Mouse (Mus musculus) midbrain, embryonic 12.5 days (tissue): ENCODE results near the gene Olfr692. TPM values are rescaled to one million over a fixed set of nuclear protein-coding genes. Genes with fewer than 3 reads are reported as not detected.

Experiments used
- ATAC-seq: fragments of 200-750 bp; cut with Nextera tagmentation; 2 replicates; pipeline ENCODE4 v1.8.0; 2017; ENCODE audit warnings: low read depth, moderate TSS enrichment, moderate library complexity; ENCODE audit not compliant: low FRiP score
- H3K27ac ChIP-seq: fragments of 300-500 bp; sonication (generic); replicated peaks from 2 replicates; pipeline ENCODE4 v1.5.1; 2016; ENCODE audit warnings: mild to moderate bottlenecking
- H3K27me3 ChIP-seq: fragments of 300-500 bp; sonication (generic); 2 replicates; pipeline ENCODE4 v1.6.1; 2016; ENCODE audit warnings: mild to moderate bottlenecking
- H3K36me3 ChIP-seq: fragments of 300-500 bp; sonication (generic); 2 replicates; pipeline ENCODE4 v1.6.1; 2016
- H3K4me1 ChIP-seq: fragments of 300-500 bp; sonication (generic); 2 replicates; pipeline ENCODE4 v1.6.1; 2016
- H3K4me2 ChIP-seq: fragments of 300-500 bp; sonication (generic); replicated peaks from 2 replicates; pipeline ENCODE4 v1.6.1; 2016; ENCODE audit warnings: mild to moderate bottlenecking, moderate library complexity
- H3K4me3 ChIP-seq: fragments of 300-500 bp; sonication (generic); 2 replicates; pipeline ENCODE4 v1.5.1; 2016; ENCODE audit warnings: mild to moderate bottlenecking
- H3K9ac ChIP-seq: fragments of 300-500 bp; sonication (generic); replicated peaks from 2 replicates; pipeline ENCODE4 v1.6.1; 2016; ENCODE audit warnings: mild to moderate bottlenecking, moderate library complexity
- H3K9me3 ChIP-seq: fragments of 300-500 bp; sonication (generic); 2 replicates; pipeline ENCODE4 v1.6.1; 2016; ENCODE audit warnings: mild to moderate bottlenecking
- WGBS: fragments of 180-500 bp; shearing (Covaris S2); methylation state at CpG from one replicate; pipeline ENCODE4 v1.1.7; 2016; 5-methylcytosine and 5-hydroxymethylcytosine counted together
- polyA plus RNA-seq: library from polyadenylated mRNA; unstranded; fragments of >200 nt; fragmentation: Nextera tagmentation; extraction: Ambion mirVana; gene quantifications from 2 replicates; pipeline ENCODE4 v1.2.1, GENCODE M21; 2016

The Olfr692 gene
- polyA plus RNA-seq, 1 experiment from 2014 or later = not detected

DNA sequence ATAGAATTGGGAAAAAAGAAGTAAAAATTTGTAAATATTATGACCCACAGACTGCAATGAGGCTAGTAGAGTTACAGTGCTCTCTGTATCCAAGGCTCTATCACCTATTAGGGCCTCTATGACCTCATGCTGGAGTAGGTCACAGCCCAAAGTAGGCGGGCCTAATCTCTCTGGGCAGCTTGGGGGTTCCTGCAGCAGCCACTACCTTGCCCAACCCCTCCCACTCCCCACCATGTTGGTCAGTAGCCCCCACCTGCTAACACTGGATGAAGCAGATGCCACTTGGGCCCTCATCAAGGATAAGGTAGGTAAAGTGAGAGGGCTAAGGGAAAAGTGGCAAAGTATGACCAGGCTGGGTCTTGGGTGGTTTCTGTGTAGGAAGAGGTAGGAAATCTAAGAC lies 6.8 kb downstream of the Olfr692 start, which contains the start of gene Gm5901:
Gene Gm5901, plus strand, starts transcription at position 173 of the 400 bp plus-strand sequence.
- H3K27ac ChIP-seq = no peak within 1 kb of the TSS
- H3K9ac ChIP-seq = no peak within 1 kb of the TSS
- H3K36me3 ChIP-seq = peaks cover 51% of the 10 kb centered on the region
- no peaks in the 10 kb centered on the region for H3K9me3 ChIP-seq
- H3K4me2 ChIP-seq = no peak within 1 kb of the TSS
- ATAC-seq = no peak
- no peak within 1 kb of the TSS for H3K4me3 ChIP-seq
- no peaks in the 10 kb centered on the region for H3K4me1 ChIP-seq
- no peaks in the 10 kb centered on the region for H3K27me3 ChIP-seq
- 93% methylated on average over 1 of the region's 1 CpGs for WGBS

DNA sequence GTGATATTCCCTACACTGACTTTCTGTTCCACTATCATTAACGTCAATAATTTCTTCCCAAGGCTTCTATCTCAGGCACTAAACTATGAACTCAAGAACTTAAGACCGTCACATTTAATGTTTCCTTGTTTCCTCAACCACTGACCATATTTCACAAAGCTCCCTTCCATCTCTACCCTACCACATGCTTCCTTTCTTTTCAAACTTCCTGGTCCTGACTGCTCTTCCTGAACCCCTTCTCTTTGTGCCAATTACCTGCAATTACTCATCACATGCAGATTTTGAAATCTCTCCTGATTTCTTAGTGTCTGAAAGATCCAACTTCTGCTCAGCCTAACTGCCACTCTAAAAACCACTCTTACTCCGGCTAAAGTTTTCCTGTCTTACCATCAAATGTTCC lies 12.3 kb downstream of the Olfr692 start:
- Histone ChIP-seq H3K4me2 (no peak overlapping the region), H3K4me3 (no peak overlapping the region), H3K27me3 (no peaks in the 10 kb centered on the region), H3K36me3 (peaks cover 82% of the 10 kb centered on the region), H3K9me3 (no peaks in the 10 kb centered on the region), H3K27ac (no peak overlapping the region), H3K9ac (no peak overlapping the region), H3K4me1 (no peaks in the 10 kb centered on the region)
- 96% methylated on average over 3 of the region's 3 CpGs for WGBS
- ATAC-seq = no peak

DNA sequence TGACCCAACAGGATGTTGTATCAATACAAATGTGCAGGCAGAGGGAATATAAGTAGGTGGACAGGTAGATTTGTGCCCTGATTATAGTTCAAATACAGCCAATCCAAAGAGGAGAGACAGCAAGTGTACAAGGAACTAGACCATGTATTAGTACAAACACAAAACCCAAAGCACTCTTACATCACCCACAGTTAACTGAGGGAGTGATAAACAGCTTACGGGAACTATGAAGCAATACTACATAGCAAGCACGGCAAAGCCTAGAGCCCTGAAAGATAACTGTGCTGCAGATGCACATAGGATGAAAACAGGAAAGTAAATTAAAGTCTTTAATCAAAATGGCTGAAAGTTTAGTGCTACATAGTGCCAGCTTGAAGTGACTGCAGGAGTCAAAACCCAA lies 19.7 kb downstream of the Olfr692 start:
- H3K27me3 ChIP-seq = no peaks in the 10 kb centered on the region
- no peak overlapping the region for H3K4me2 ChIP-seq
- peaks cover 70% of the 10 kb centered on the region for H3K36me3 ChIP-seq
- H3K4me1 ChIP-seq = no peaks in the 10 kb centered on the region
- H3K4me3 ChIP-seq = no peak overlapping the region
- 93% methylated on average over 2 of the region's 2 CpGs for WGBS
- H3K27ac ChIP-seq = no peak overlapping the region
- H3K9ac ChIP-seq = no peak overlapping the region
- ATAC-seq = no peak
- no peaks in the 10 kb centered on the region for H3K9me3 ChIP-seq

DNA sequence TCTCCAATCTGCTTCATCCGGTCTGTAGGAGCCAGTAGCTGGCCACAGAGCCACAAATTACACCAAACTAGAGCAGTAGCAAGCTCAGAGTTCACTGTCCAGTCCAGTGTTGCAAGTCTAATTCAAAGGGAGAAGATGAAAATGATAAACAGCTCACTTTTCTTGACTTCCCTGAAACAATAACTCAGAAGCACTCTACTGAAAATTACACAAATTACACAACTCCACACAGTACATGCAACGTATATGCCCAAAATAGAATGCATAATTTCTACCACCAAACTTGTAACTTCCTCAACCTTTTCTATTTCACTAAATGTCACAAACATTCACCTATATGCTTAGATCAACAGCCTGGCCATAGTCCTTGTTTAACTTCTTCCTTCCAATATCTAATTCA lies 22.2 kb downstream of the Olfr692 start:
- Histone ChIP-seq H3K4me1 (no peaks in the 10 kb centered on the region), H3K9ac (no peak overlapping the region), H3K27ac (no peak overlapping the region), H3K9me3 (no peaks in the 10 kb centered on the region), H3K4me2 (no peak overlapping the region), H3K4me3 (no peak overlapping the region), H3K36me3 (peaks cover 45% of the 10 kb centered on the region), H3K27me3 (no peaks in the 10 kb centered on the region)
- no peak for ATAC-seq
- 93% methylated on average over 2 of the region's 2 CpGs for WGBS

DNA sequence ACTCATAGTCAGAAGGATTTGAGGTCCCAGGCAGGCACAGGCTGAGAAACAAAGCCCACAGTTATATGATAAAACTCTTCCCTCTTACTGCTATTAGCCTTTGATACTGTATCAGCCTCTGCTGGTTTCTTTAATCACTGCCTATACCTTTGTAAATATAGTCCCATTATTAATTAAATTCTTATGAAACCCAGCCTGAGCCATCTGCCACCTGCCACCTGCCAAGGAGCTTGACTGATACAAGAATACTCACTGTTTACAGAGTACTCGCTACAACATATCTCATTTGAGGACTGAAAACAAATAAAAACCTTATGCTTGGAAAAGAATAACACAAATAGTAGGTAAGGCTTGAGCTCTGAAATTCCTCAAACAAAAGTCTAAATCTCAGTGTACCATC lies 26.6 kb downstream of the Olfr692 start:
- H3K27ac ChIP-seq = no peak overlapping the region
- H3K36me3 ChIP-seq = peaks cover 6% of the 10 kb centered on the region
- no peak overlapping the region for H3K4me3 ChIP-seq
- H3K27me3 ChIP-seq = no peaks in the 10 kb centered on the region
- H3K4me2 ChIP-seq = no peak overlapping the region
- H3K9me3 ChIP-seq = no peaks in the 10 kb centered on the region
- H3K9ac ChIP-seq = no peak overlapping the region
- peaks cover 8% of the 10 kb centered on the region for H3K4me1 ChIP-seq
- no peak for ATAC-seq
- 82% methylated on average over 1 of the region's 1 CpGs for WGBS

DNA sequence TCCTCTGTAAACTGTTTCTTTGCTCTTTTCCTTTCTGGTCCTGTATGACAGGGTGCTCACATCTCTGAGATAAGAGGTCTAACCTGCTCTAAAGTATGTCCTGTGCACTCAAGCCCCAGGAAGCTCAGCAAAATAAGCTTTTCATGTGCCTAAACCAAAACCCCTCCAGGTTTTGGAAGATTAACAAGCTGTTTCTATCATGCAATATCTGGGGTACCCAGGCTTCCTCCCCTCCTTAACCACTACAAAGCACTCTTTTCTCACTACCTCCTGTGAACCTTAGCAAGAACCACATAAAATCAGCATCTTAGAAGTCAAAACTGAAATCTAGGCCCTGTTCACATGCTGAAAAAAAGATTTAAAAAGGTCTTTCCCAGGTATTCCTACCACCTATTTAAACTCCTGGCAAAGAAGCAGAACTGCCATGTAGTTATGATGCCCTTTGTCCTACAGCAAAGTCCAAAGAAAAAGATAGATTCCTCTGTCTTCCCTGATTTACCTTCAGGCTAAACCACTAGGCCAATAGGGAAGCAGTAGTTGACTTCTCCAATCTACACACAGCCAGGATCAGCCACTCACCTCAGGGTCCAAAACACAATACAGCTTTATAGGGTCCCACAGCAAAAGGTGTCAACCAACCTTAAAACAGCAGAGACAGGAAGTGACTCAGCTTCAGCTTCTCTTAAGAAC lies 27.2 kb downstream of the Olfr692 start:
- H3K27me3 ChIP-seq = no peaks in the 10 kb centered on the region
- no peaks in the 10 kb centered on the region for H3K36me3 ChIP-seq
- no peak overlapping the region for H3K27ac ChIP-seq
- H3K4me1 ChIP-seq = peaks cover 8% of the 10 kb centered on the region
- ATAC-seq = no peak
- no peak overlapping the region for H3K4me3 ChIP-seq
- no peaks in the 10 kb centered on the region for H3K9me3 ChIP-seq
- no peak overlapping the region for H3K9ac ChIP-seq
- H3K4me2 ChIP-seq = no peak overlapping the region

DNA sequence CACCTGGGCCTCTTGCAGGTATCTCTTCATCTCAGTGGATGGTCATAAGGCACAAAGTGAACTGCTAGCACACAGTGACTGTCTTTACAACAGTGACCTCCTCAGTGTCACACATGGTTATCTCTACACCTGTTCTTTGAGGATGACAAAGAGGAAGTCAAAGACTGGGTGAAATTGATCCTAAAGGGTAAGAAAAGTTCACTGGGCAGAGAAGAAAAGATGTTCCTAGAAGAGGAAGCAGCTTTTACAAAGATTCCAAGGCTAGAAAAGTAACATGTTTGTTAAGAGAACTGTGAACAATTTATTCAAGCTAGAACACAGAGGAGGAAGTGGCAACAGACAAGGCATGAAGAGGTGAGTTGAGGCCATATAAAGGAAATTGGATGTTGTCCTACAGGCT lies 28.1 kb downstream of the Olfr692 start:
- Histone ChIP-seq H3K4me2 (no peak overlapping the region), H3K9ac (no peak overlapping the region), H3K27ac (no peak overlapping the region), H3K9me3 (no peaks in the 10 kb centered on the region), H3K4me3 (no peak overlapping the region), H3K4me1 (peaks cover 12% of the 10 kb centered on the region), H3K27me3 (no peaks in the 10 kb centered on the region), H3K36me3 (no peaks in the 10 kb centered on the region)
- ATAC-seq = no peak

DNA sequence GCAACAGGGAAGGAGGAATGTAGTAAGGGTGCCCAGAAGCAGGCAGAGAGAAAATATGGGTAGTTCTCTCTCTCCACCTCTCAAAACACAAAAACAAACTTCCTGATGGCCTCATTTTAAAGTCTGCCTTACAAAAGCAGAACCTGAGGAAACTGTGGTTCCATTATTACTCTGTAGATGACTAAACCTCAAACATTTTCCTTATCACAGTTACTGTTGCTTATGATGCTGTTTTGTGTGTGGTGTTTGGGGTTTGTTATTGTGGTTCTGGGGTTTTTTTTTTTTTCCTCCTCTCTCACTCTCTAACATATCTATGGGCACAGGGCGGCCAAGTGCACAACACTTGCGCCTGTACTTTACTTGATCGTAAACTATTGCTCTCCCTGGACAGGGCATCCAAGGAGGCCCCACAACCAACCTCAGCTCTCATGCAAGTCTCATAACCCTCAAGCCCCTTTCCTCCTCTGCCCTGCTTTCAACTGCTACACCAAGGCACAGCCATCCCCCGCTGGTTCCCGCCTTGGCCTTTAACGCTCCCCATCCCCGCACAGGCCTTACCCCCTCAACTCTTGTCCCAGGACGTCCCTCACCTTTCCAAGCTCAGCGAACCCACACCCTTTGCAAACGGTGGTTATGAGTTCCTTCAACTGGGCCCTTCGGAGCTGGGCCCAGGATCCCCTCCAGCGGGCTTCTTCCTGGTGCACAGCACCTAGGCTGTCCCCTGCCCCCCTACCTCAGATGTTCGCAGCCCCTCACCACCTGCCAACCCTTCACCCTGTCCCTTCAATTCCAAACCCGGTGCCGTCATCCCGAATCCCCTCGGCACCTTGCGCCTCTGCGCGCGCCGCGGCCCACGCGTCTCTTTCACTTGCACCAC lies 31.3 kb downstream of the Olfr692 start:
- no peak for ATAC-seq
- H3K4me1 ChIP-seq = peaks cover 12% of the 10 kb centered on the region
- 2% methylated on average over 25 of the region's 25 CpGs for WGBS

DNA sequence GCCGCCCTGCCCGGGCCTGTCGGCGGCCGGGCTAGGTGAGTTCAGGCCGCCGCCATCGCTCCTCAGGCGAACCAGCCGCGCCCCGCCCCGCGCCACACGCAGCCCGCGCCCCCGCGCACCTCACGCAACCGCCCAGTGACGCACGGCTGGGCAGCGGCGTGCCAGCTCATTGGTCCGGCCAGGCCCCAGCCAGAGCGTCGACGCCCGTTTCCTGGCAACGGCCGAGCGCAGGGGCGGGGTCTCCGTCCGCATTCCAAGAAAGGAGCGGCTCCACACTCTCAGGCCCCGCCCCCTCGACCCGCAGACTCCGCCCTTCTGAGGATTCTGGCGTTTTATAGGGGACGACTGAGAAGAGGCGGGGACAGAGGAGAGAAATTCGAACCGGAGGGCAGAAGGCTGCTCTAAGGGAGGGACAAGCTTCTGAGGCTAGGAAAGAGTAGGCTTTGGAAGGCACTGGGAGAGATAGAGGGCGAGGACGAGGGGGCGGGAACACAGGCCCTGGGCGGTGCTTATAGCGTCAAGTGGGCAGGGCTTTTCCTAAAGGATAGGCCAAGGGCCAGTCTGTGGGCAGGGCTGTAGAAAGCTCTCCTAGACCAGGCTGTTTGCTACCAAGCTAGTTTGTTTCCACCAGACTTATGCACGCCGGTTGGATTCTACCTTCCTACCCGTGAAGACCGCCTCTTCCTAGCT lies 32.0 kb downstream of the Olfr692 start, which contains the start of gene Fam160a2:
Gene Fam160a2, minus strand, starts transcription at position 120 of the 690 bp plus-strand sequence.
- ATAC-seq = peak; percentile 99
- H3K4me1 ChIP-seq = peaks cover 12% of the 10 kb centered on the region
- peak within 1 kb of the TSS; percentile 83 for H3K27ac ChIP-seq
- H3K4me3 ChIP-seq = peak within 1 kb of the TSS; percentile 89
- under 1% methylated on average over 55 of the region's 55 CpGs for WGBS
- no peaks in the 10 kb centered on the region for H3K27me3 ChIP-seq
- H3K36me3 ChIP-seq = no peaks in the 10 kb centered on the region
- no peaks in the 10 kb centered on the region for H3K9me3 ChIP-seq
- peak within 1 kb of the TSS; percentile 87 for H3K4me2 ChIP-seq
- H3K9ac ChIP-seq = peak within 1 kb of the TSS; percentile 82

More for the DNA sequence above, 31.3 kb downstream of the Olfr692 start:
- Histone ChIP-seq H3K4me3 (peak overlapping the region; percentile 89), H3K9me3 (no peaks in the 10 kb centered on the region), H3K27ac (peak overlapping the region; percentile 61; the same call in 1 of the 2 replicates), H3K27me3 (no peaks in the 10 kb centered on the region), H3K4me2 (peak overlapping the region; percentile 87), H3K36me3 (no peaks in the 10 kb centered on the region), H3K9ac (peak overlapping the region; percentile 82)

DNA sequence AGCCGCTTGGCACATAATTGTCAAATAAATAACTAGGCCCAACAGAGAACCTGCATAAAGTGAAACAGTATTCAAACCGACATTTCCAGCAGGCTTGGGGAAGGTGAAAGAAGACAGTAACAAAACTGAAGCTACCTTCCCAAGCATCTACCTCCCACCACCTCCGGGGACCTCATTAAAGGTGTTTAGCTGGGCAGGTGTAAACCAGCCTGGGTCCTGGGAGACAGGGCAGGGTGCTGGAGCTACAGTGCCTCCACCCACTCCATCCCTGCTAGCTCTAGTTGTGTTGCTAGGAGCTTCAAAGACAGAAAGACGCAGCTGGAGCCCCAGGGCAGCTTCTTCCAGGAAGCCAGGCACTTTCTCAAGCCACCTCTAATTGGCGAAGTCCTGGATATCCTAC lies 36.2 kb downstream of the Olfr692 start, which contains the start of gene Cnga4:
Gene Cnga4, plus strand, starts transcription at position 301 of the 400 bp plus-strand sequence.
- Histone ChIP-seq H3K4me1 (peaks cover 7% of the 10 kb centered on the region), H3K4me2 (no peak within 1 kb of the TSS), H3K36me3 (no peaks in the 10 kb centered on the region), H3K27ac (no peak within 1 kb of the TSS), H3K9ac (no peak within 1 kb of the TSS), H3K27me3 (no peaks in the 10 kb centered on the region), H3K4me3 (no peak within 1 kb of the TSS), H3K9me3 (no peaks in the 10 kb centered on the region)
- 74% methylated on average over 5 of the region's 5 CpGs for WGBS
- ATAC-seq = no peak

DNA sequence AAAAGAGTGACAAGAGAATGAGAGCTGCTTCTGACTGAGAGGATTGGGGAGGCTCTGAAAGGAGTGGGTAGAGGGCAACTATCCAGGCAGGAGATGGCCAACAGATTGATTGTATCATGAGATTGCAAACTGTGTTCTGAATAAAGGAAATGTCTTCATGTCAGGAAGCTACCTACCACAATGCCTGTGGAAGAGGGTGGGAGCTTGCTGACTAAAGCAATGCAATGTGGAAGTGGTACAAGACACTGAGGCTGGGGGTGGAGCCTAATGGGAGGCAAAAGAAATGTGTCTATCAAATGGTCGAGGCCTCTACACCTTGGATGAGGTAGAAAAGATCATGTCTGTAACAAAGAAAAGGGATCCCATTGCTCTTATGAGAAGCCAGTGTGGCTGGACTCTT lies 38.3 kb downstream of the Olfr692 start:
- no peaks in the 10 kb centered on the region for H3K27me3 ChIP-seq
- no peak for ATAC-seq
- 71% methylated on average over 1 of the region's 1 CpGs for WGBS

More for the DNA sequence above, 38.3 kb downstream of the Olfr692 start:
- Histone ChIP-seq H3K9ac (no peak overlapping the region), H3K9me3 (no peaks in the 10 kb centered on the region), H3K4me2 (no peak overlapping the region), H3K36me3 (no peaks in the 10 kb centered on the region), H3K4me3 (no peak overlapping the region), H3K27ac (no peak overlapping the region), H3K4me1 (no peaks in the 10 kb centered on the region)
